Mouse (Mus musculus): ENCODE data around the gene Tmem183a. TPM values are rescaled to one million over a fixed set of nuclear protein-coding genes. Genes with fewer than 3 reads are reported as not detected.

Gene Tmem183a
- total and polyA plus RNA-seq, 3 experiments: 41.5 to 73.6 (median 61.1) TPM

- no peak overlapping the region for H3K4me2 ChIP-seq (ENCODE audit: insufficient read depth, low read depth, poor library complexity, severe bottlenecking)
- H3K9me3 ChIP-seq (replicated peaks; ENCODE audit: low read length): no peaks in the 10 kb centered on the region
- dilution Hi-C loops (cut with MboI; ENCODE audit: extremely low pct_ligation_motif_present, extremely low pct_unique_long_range_greater_than_20kb, low sequenced_read_pairs) (no loop called here), in situ Hi-C loops (cut with MboI; ENCODE audit: low pct_ligation_motif_present, low pct_unique_long_range_greater_than_20kb, low sequenced_read_pairs) (loop anchor here (25.0 kb wide), 1 partner anchor 406 kb away; the partner anchor contains the start of genes Optc and Prelp)
- H3K4me3 ChIP-seq (replicated peaks in 1 of 3; ENCODE audit: low read depth in 2 of 3, low read length in 2 of 3, poor library complexity in 1 of 3): no peak overlapping the region
- no peak for DNase-seq (ENCODE audit: extremely low read depth)
- peaks cover 0 to 16% of the 10 kb centered on the region in 2 experiments; a peak in 1 of 4 replicates for H3K4me1 ChIP-seq (ENCODE audit: control insufficient read depth in 1 of 2, insufficient read depth in 2 of 2)
- no peak overlapping the region for H3K9ac ChIP-seq (ENCODE audit: insufficient read depth, low read depth)
- H3K27ac ChIP-seq (ENCODE audit: insufficient read depth, low read depth): no peak overlapping the region
- no peaks in the 10 kb centered on the region for H3K27me3 ChIP-seq (replicated peaks)
- H3K79me2 ChIP-seq (replicated peaks; ENCODE audit: control insufficient read depth, extremely low read depth, insufficient read depth, poor library complexity, severe bottlenecking): no peaks in the 10 kb centered on the region
- H3K36me3 ChIP-seq (replicated peaks in 1 of 2; ENCODE audit: control insufficient read depth in 1 of 2, insufficient read depth in 1 of 2, low read length in 1 of 2): peaks cover 0 to 3% of the 10 kb centered on the region in 2 experiments
- no peak for TF ChIP-seq ZNF384 (IDR thresholded peaks at IDR 0.05; ENCODE audit: low read depth, low read length)
- no peak for TF ChIP-seq TCF12 (IDR thresholded peaks at IDR 0.05; ENCODE audit: low read depth, low read length)
- no peak for TF ChIP-seq CHD2 (IDR thresholded peaks at IDR 0.05; ENCODE audit: low read length)
- TF ChIP-seq ETS1 (conservative IDR thresholded peaks at IDR 0.05; ENCODE audit: low read depth, low read length): no peak
- TF ChIP-seq GABPA (IDR thresholded peaks at IDR 0.05; ENCODE audit: insufficient replicate concordance, low read depth, low read length): no peak
- no peak for TF ChIP-seq NELFE (IDR thresholded peaks at IDR 0.05; ENCODE audit: low read depth, low read length)
- no peak for TF ChIP-seq ELF1 (IDR thresholded peaks at IDR 0.05; ENCODE audit: low read depth, low read length)
- TF ChIP-seq E2F4 (IDR thresholded peaks at IDR 0.05; ENCODE audit: insufficient replicate concordance, low read depth, low read length): no peak
- no peak for TF ChIP-seq RAD21 (IDR thresholded peaks at IDR 0.05; ENCODE audit: low read depth, low read length)
- TF ChIP-seq IRF4 (IDR thresholded peaks at IDR 0.05; ENCODE audit: low read depth, low read length): no peak
- TF ChIP-seq CTCF (conservative IDR thresholded peaks at IDR 0.05 in 1 of 2, IDR thresholded peaks at IDR 0.05 in 1 of 2; ENCODE audit: low read depth in 2 of 2, low read length in 2 of 2): no peak
- TF ChIP-seq ZKSCAN1 (IDR thresholded peaks at IDR 0.05; ENCODE audit: borderline replicate concordance, low read depth, low read length): no peak
- no peak for TF ChIP-seq USF2 (conservative IDR thresholded peaks at IDR 0.05; ENCODE audit: low read depth, low read length)
- no peak for TF ChIP-seq MEF2A (IDR thresholded peaks at IDR 0.05; ENCODE audit: borderline replicate concordance, low read depth, low read length)
- no peak for TF ChIP-seq UBTF (IDR thresholded peaks at IDR 0.05; ENCODE audit: low read depth, low read length)
- TF ChIP-seq USF1 (IDR thresholded peaks at IDR 0.05; ENCODE audit: low read depth, low read length): no peak
- no peak for TF ChIP-seq RCOR1 (conservative IDR thresholded peaks at IDR 0.05; ENCODE audit: low read depth, low read length)
- no peak for TF ChIP-seq SIN3A (IDR thresholded peaks at IDR 0.05; ENCODE audit: low read length)
- no peak for TF ChIP-seq POLR2A (IDR thresholded peaks at IDR 0.05; ENCODE audit: low read depth, low read length)
- TF ChIP-seq MAZ (IDR thresholded peaks at IDR 0.05; ENCODE audit: low read depth, low read length): no peak
Observed at GRCm38 (mm10) chr1:134318261-134318660, 43.5 kb downstream of the Tmem183a start.

GRCm38 (mm10) chr1:134316361-134316760, 45.4 kb downstream of the Tmem183a start:
- DNase-seq (ENCODE audit: extremely low read depth): no peak
- Histone ChIP-seq H3K9me3 (replicated peaks; ENCODE audit: low read length) (no peaks in the 10 kb centered on the region), H3K9ac (ENCODE audit: insufficient read depth, low read depth) (no peak overlapping the region), H3K79me2 (replicated peaks; ENCODE audit: control insufficient read depth, extremely low read depth, insufficient read depth, poor library complexity, severe bottlenecking) (no peaks in the 10 kb centered on the region), H3K4me1 (ENCODE audit: control insufficient read depth in 1 of 2, insufficient read depth in 2 of 2) (peaks cover 0 to 12% of the 10 kb centered on the region in 2 experiments; a peak in 1 of 4 replicates), H3K4me2 (ENCODE audit: insufficient read depth, low read depth, poor library complexity, severe bottlenecking) (no peak overlapping the region), H3K36me3 (replicated peaks in 1 of 2; ENCODE audit: control insufficient read depth in 1 of 2, insufficient read depth in 1 of 2, low read length in 1 of 2) (peaks cover 0 to 3% of the 10 kb centered on the region in 2 experiments), H3K27ac (ENCODE audit: insufficient read depth, low read depth) (no peak overlapping the region), H3K4me3 (replicated peaks in 1 of 3; ENCODE audit: low read depth in 2 of 3, low read length in 2 of 3, poor library complexity in 1 of 3) (no peak overlapping the region), H3K27me3 (replicated peaks) (no peaks in the 10 kb centered on the region)
- dilution Hi-C loops (cut with MboI; ENCODE audit: extremely low pct_ligation_motif_present, extremely low pct_unique_long_range_greater_than_20kb, low sequenced_read_pairs): no loop called here
- in situ Hi-C loops (cut with MboI; ENCODE audit: low pct_ligation_motif_present, low pct_unique_long_range_greater_than_20kb, low sequenced_read_pairs): loop anchor here (25.0 kb wide), 1 partner anchor 404 kb away; the partner anchor contains the start of genes Optc and Prelp
- no peak for TF ChIP-seq ZC3H11A (IDR thresholded peaks at IDR 0.05; ENCODE audit: low read depth, low read length)
- no peak for TF ChIP-seq MEF2A (IDR thresholded peaks at IDR 0.05; ENCODE audit: borderline replicate concordance, low read depth, low read length)
- TF ChIP-seq TCF12 (IDR thresholded peaks at IDR 0.05; ENCODE audit: low read depth, low read length): no peak

Data from CH12.LX (cell line).